Mouse (Mus musculus): ENCODE measurements around the gene Dctn3.

Gene Dctn3

GRCm38 (mm10) chr4:41670836-41671235, 52.1 kb downstream of the Dctn3 start:
- no peak for DNase-seq

DNA sequence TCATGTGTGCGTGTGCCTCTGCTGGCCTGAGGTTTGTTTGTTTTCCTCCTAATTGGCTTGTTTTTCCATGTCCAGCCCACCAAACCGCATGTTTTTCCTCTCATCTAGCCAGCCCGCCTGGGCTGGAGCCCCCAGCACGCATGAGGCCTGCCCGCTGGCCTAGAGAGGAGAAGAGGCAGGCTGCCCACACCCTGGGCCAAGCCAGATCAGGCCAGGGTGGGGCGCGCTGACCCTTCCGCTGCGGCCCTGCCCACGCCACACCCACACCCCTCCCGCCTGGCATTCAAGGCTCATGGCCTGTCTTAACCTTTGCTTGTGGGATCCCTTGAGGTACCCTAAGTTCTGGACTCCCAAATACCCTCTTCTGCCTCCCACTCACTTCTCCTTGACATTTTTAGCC, 56.3 kb downstream of the Dctn3 start:
- no peak for DNase-seq

- no peak for DNase-seq
Measured at GRCm38 (mm10) chr4:41665009-41665675, 57.8 kb downstream of the Dctn3 start.

Data from lung, postnatal 36 days (tissue).